Mouse (Mus musculus) stomach, postnatal 0 days (tissue): ENCODE results near the gene Tmx1. TPM values are rescaled to one million over a fixed set of nuclear protein-coding genes. Genes with fewer than 3 reads are reported as not detected.

Experiments
- ATAC-seq: fragments of 200-750 bp; cut with Nextera tagmentation; 2 replicates; pipeline ENCODE4 v1.8.0; 2017; ENCODE audit not compliant: low FRiP score, low TSS enrichment
- DNase-seq: peaks from one replicate; pipeline ENCODE4 v3.0.0-alpha.2; 2016; ENCODE audit warnings: low spot score
- H3K27ac ChIP-seq: fragments of 300-500 bp; sonication (generic); replicated peaks from 2 replicates; pipeline ENCODE4 v1.5.1; 2014; ENCODE audit warnings: mild to moderate bottlenecking, control low read depth
- H3K27me3 ChIP-seq: fragments of 300-500 bp; sonication (generic); 2 replicates; pipeline ENCODE4 v1.6.1; 2014; ENCODE audit warnings: low read length; ENCODE audit not compliant: control insufficient read depth, insufficient read depth
- H3K36me3 ChIP-seq: fragments of 300-500 bp; sonication (generic); 2 replicates; pipeline ENCODE4 v1.6.1; 2014; ENCODE audit warnings: low read length, mixed read lengths; ENCODE audit not compliant: control insufficient read depth, insufficient read depth
- H3K4me1 ChIP-seq: fragments of 300-500 bp; sonication (generic); replicated peaks from 2 replicates; pipeline ENCODE4 v1.6.1; 2014; ENCODE audit warnings: antibody characterized with exemption; ENCODE audit not compliant: control insufficient read depth, insufficient read depth
- H3K4me2 ChIP-seq: fragments of 300-500 bp; sonication (generic); replicated peaks from 2 replicates; pipeline ENCODE4 v1.6.1; 2014; ENCODE audit warnings: low read depth, mild to moderate bottlenecking, control low read depth, moderate library complexity
- H3K4me3 ChIP-seq: fragments of 300-500 bp; sonication (generic); 2 replicates; pipeline ENCODE4 v1.5.1; 2014; ENCODE audit warnings: low read depth, low read length, control low read depth
- H3K9ac ChIP-seq: fragments of 300-500 bp; sonication (generic); 2 replicates; pipeline ENCODE4 v1.6.1; 2014; ENCODE audit warnings: mild to moderate bottlenecking, low read length, control low read depth, mixed read lengths
- H3K9me3 ChIP-seq: fragments of 300-500 bp; sonication (generic); 2 replicates; pipeline ENCODE4 v1.6.1; 2016; ENCODE audit warnings: low read length; ENCODE audit not compliant: control insufficient read depth
- CTCF ChIP-seq: IDR thresholded peaks from 2 replicates; pipeline ENCODE4 v1.5.1; 2016; ENCODE audit warnings: antibody characterized with exemption, low read depth, mild to moderate bottlenecking, moderate library complexity
- EP300 ChIP-seq: optimal IDR thresholded peaks from 2 replicates; pipeline ENCODE3; 2016; ENCODE audit warnings: antibody characterized with exemption
- WGBS: fragments of 180-500 bp; shearing (Covaris S2); extraction: QIAGEN DNeasy Blood & Tissue Kit; methylation state at CpG from one replicate; pipeline ENCODE4 v1.1.7; 2014; 5-methylcytosine and 5-hydroxymethylcytosine counted together
- polyA plus RNA-seq: library from polyadenylated mRNA; unstranded; fragments of >200 nt; fragmentation: Nextera tagmentation; extraction: Ambion mirVana; gene quantifications from 2 replicates; pipeline ENCODE4 v1.2.1, GENCODE M21; 2015

The Tmx1 gene
- 63.6 and 67.0 TPM in 2 replicates for polyA plus RNA-seq

GRCm38 (mm10) chr12:70452726-70453645, at the start of gene Tmx1:
Tmx1 (plus strand) TSS chr12:70453095.
- Histone ChIP-seq H3K9me3 (no peaks in the 10 kb centered on the region), H3K27ac (peak within 1 kb of the TSS; percentile 79), H3K36me3 (no peaks in the 10 kb centered on the region), H3K4me3 (peak within 1 kb of the TSS; percentile 79), H3K27me3 (no peaks in the 10 kb centered on the region), H3K9ac (peak within 1 kb of the TSS; percentile 82), H3K4me2 (peak within 1 kb of the TSS; percentile 75), H3K4me1 (no peaks in the 10 kb centered on the region)
- WGBS: under 1% methylated on average over 58 of the region's 58 CpGs
- TF ChIP-seq CTCF (peak; percentile 23; the same call in 1 of the 2 replicates), EP300 (no peak)
- DNase-seq (peak; percentile 97), ATAC-seq (peak; percentile 98)

GRCm38 (mm10) chr12:70404327-70404726, 48.6 kb upstream of the Tmx1 start:
- Histone ChIP-seq H3K9me3 (no peaks in the 10 kb centered on the region), H3K9ac (no peak overlapping the region), H3K4me2 (no peak overlapping the region), H3K4me3 (no peak overlapping the region), H3K36me3 (no peaks in the 10 kb centered on the region), H3K27ac (no peak overlapping the region), H3K27me3 (no peaks in the 10 kb centered on the region), H3K4me1 (no peaks in the 10 kb centered on the region)
- TF ChIP-seq CTCF: no peak
- no peak for TF ChIP-seq EP300
- 58% methylated on average over 6 of the region's 6 CpGs for WGBS
- DNase-seq (no peak), ATAC-seq (no peak)

GRCm38 (mm10) chr12:70408396-70408795, 44.5 kb upstream of the Tmx1 start:
- no peak for DNase-seq
- H3K9ac ChIP-seq: no peak overlapping the region
- no peaks in the 10 kb centered on the region for H3K27me3 ChIP-seq
- 57% methylated on average over 1 of the region's 1 CpGs for WGBS
- TF ChIP-seq CTCF (no peak), EP300 (no peak)
- H3K4me2 ChIP-seq: no peak overlapping the region
- no peaks in the 10 kb centered on the region for H3K9me3 ChIP-seq
- H3K27ac ChIP-seq: no peak overlapping the region
- no peaks in the 10 kb centered on the region for H3K4me1 ChIP-seq
- no peaks in the 10 kb centered on the region for H3K36me3 ChIP-seq
- no peak for ATAC-seq
- no peak overlapping the region for H3K4me3 ChIP-seq

- Histone ChIP-seq H3K9me3 (no peaks in the 10 kb centered on the region), H3K9ac (no peak overlapping the region), H3K36me3 (no peaks in the 10 kb centered on the region), H3K27me3 (no peaks in the 10 kb centered on the region), H3K4me3 (no peak overlapping the region), H3K4me2 (no peak overlapping the region), H3K4me1 (no peaks in the 10 kb centered on the region), H3K27ac (no peak overlapping the region)
- ATAC-seq (no peak), DNase-seq (no peak)
- no peak for TF ChIP-seq EP300
- TF ChIP-seq CTCF: no peak
- 78% methylated on average over 2 of the region's 2 CpGs for WGBS
Observed at GRCm38 (mm10) chr12:70409600-70409999, 43.3 kb upstream of the Tmx1 start.

GRCm38 (mm10) chr12:70420216-70420615, 32.7 kb upstream of the Tmx1 start:
- no peak overlapping the region for H3K9ac ChIP-seq
- 58% methylated on average over 1 of the region's 1 CpGs for WGBS
- H3K27me3 ChIP-seq: no peaks in the 10 kb centered on the region
- no peaks in the 10 kb centered on the region for H3K9me3 ChIP-seq
- H3K4me2 ChIP-seq: no peak overlapping the region
- no peaks in the 10 kb centered on the region for H3K4me1 ChIP-seq
- H3K4me3 ChIP-seq: no peak overlapping the region
- DNase-seq (no peak), ATAC-seq (no peak)
- TF ChIP-seq CTCF (no peak), EP300 (no peak)
- no peak overlapping the region for H3K27ac ChIP-seq
- no peaks in the 10 kb centered on the region for H3K36me3 ChIP-seq

- ATAC-seq: no peak
- Histone ChIP-seq H3K9ac (no peak overlapping the region), H3K36me3 (no peaks in the 10 kb centered on the region), H3K4me3 (no peak overlapping the region), H3K4me1 (no peaks in the 10 kb centered on the region), H3K9me3 (no peaks in the 10 kb centered on the region), H3K4me2 (no peak overlapping the region), H3K27ac (no peak overlapping the region), H3K27me3 (no peaks in the 10 kb centered on the region)
- WGBS: 79% methylated on average over 3 of the region's 3 CpGs
- TF ChIP-seq EP300 (no peak), CTCF (no peak)
- DNase-seq: no peak
Observed at GRCm38 (mm10) chr12:70421028-70421427, 31.9 kb upstream of the Tmx1 start.
